Mouse (Mus musculus) mesoderm, embryonic 11.5 days (tissue): ENCODE data around the gene Magoh.

Source experiments
- DNase-seq: peaks from one replicate; pipeline ENCODE4 v3.0.0-alpha.2; 2012; ENCODE audit warnings: low read depth, low spot score

The Magoh gene

DNA sequence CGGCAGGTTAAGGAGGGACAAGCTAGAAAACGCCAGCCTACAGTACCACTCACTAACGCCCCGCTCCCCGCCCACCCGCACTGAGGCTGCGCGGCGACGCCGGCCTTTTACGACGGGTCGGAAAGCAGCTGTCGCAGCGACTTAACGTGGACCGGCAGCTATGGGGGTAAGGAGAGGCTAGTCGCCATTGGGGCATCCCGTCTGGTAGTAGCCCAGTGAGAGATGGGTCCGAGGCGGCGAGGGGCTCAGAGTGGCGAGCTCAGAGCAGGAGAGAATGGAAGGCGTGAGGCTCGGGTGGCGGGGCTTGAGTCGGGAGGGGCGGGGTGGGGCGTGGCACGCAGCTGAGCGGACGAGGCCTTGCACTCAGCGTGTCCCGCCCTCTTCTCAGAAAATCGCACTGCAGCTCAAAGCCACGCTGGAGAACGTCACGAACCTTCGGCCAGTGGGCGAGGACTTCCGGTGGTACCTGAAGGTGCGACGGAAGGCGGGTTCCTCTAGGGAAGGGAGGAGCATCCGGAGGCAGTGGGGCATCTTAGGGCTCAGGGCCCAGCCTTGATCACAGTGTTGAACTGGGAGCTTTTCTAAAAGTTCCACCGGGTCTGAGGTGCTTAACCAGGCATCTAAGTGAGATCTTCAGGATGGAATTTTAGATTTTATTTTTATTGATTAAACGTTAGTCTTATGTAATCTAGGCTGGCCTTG, 10.3 kb downstream of the Magoh start, which contains the start of gene 0610037L13Rik:
TSS of gene 0610037L13Rik (plus strand) at position 83 of the 702 bp plus-strand sequence.
- DNase-seq = peak; percentile 96

DNA sequence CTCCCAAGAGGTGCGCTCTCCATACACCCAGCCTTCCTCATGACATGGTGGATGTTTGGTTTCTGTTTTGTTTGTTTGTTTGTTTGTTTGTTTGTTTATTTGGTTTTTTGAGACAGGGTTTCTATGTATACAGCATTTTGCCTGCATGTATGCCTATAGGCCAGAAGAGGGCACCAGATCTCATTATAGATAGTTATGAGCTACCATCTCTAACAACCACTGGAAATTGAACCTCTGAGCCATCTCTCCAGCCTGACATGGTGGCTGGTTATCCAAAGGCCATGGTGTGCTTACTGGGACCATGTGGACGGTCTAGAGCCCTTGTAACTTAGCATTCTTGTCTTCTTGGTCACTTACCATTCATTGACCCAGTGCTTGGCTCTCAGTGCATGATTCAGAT, 13.1 kb downstream of the Magoh start:
- no peak for DNase-seq

DNA sequence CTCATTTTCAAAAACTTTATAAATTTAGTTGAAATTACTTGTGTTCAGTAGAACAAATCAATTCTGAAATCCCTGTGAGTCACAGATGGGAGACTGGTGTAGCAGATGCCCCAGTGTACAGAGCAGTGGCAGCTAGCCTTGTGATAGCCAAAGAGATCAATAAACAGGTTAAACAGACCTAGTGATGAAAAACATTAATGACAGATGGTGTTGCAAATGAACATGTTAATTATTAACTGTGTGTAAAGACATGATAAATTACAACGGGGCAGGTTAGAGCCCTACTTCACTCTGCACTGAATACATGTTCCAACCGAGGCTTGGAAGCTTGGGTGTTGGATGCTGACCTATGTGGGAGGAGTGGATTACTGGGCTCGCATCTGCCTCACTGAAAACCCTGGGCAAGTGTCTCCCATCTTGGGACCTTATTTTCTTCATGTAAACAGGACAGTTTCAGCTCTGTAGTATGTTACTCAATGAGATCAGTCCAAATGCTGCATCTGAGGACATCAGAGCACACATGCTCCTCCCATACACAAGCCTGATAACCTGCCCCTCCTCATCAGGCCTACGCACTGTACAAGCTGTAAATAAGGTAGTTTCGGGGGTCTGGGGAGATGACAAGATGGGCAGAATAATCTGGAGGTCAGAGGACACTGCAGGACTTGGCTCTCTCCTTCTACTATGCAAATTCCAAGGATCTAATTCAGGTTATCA, 19.8 kb downstream of the Magoh start:
- DNase-seq = no peak

DNA sequence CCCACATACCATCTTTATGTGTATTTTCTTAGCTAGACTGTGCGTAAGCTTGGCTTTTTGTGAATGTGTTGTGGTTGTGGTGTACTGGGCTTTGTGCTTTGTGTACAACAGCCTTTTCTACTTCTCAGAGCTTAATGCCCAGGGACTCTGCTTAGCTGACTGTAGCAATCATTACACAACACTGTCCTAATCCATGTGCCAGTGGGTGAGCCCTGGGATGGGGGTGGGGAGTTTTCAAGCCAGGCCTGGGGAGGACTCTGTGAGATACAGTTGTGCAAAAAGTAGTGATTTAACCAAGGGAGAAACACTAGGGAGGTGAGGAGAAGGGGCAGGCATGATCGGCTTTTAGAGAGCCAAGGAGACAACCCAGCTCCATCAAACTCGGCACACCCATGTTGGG, 20.7 kb downstream of the Magoh start:
- no peak for DNase-seq

DNA sequence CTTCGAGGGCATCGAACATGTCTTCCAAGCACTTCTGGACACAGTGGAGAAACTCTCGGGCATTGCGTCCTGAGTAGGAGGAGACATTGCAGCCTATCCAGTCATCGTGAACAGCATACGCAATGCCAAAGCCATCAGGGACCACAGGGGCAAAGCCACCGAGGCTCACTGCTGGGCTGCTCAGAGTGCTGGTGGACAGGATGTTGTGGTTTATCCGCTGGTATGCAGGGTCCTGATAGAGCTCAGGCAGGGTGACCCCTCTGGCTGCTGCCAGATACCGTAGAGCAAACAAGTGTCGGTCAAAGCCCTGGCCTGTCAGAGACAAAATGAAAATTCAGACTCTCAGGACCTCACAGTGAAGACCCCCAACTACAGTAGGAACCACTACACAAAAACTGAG, 24.7 kb downstream of the Magoh start:
- DNase-seq = no peak

DNA sequence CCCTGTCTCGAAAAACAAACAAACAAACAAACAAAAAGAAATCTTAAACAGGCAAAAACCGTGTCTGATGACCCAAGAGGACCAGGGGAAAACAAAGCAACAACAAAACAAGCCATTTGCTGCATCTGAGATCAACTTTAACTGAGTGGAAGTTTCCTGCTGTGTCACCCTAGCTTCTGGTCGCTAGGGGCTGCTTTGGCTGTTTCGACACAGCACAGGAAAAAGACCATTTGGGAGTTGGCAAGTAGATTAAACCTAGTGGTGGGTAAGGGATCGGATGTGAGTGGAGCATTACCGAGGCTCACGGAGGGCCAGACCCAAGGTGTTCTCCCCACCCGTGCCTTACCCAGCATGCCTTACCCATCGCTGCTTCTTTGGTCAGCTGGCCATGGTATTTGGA, 27.0 kb downstream of the Magoh start:
- no peak for DNase-seq

DNA sequence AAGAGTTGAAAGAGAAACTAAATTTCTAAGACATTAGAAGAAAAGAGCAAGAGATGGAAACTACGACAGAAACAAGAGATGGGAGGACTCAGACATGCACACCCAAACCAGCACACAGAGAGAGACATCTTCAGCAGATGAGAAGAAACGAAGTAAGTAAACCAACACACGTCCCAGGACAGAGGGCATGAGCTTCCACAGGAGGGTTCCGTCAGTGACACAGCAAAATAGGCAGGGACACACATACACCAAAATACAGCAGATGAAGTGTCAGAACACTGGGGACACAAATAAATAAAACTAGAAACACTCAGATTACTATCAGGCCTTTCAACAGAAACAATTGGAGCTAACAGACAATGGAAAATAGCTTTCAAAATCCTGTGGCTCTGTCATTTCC, 30.5 kb downstream of the Magoh start:
- DNase-seq = no peak

DNA sequence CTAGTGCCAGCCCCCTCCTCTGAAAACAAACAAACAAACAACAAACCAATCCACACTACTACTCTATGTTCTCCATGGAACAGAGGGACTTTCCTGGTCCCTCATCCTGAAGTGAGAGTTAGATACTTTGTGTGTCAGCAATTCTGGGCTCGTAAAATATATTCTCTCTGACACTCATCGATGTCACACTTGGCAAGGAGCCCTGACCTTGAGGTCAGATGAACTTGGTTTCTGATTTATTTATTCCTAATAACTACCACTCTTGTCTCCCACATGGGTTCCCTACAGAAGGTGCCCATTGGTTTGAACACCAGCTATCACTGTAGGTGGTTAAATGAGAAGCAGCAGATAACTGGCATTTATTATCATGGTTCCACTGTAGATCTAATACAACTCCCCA, 40.8 kb downstream of the Magoh start:
- no peak for DNase-seq

DNA sequence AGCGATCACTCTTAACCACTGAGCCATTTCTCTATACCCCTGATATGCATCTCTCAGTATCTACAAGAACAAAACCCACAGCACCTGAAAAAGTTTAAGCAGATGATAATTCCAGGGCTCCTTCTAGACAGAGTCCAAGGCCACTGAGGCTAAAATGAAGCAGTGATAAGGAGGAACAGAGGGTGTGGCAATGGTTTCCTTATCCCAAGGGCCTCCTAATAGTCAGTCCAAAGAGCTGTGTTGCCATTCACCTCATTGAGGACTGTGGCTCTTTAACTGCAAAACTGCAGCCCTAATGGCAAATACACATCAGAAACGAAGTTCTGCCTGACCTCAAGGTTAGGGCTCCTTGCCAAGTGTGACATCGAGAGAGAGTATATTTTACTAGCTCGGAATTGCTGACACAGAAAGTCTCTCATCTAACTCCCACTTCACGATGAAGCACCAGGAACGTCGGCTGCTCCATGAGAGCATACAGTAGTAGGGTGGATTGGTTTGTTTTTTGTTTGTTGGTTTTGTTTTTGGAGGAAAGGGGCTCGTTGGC, 41.7 kb downstream of the Magoh start:
- no peak for DNase-seq

DNA sequence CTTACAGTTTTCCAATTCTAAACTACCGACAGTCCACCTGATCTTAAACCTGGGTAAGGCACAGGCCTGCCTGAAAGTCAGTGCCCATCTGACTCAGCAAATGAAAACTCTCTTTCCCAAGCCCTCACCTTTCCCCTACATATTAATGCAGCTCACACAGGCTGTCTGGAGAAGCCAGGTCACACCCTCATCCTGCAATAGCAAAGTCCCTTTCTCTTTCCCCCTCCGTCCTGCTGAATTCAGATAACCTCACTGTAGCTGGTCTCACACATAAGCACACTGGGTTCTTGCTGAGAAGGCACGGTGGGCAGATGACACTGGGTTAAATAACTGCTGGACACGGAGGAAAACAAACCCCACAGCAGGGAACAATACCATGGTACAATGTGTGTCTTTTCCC, 42.4 kb downstream of the Magoh start:
- no peak for DNase-seq

DNA sequence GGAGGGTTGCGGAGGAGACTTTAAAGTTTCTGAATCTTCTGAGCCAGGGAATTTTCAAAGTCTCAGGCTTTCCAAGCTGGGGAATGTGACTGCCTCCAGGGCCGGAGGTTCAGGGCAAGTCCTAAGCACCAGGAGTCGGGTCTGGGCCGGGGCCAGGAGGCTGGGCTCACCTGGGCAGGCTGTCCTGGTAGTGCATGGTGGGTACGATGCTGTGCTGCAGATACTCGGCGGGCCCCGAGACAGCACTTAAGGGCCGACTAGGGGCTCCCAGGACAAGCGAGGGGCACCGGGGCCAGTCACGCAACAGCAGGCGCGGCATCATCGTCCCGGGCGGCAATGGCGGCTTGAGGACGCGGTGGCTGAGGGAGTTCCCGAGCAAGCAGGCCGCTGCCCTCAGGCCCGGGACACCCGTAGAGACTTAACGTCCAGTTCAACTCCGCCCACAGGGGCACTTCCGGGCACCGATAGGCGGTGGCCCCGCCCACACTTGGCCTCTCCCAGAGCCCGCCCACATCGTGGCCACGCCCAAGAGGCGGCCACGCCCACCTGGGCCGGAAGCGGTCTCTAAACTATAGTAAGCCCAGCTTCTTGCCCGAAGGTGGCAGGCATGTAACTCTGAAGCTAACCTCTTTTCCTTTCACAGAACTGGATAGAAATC, 43.7 kb downstream of the Magoh start, which contains the start of gene Cpt2:
TSS of gene Cpt2 (minus strand) at position 466 of the 658 bp plus-strand sequence.
- peak; percentile 95 for DNase-seq

DNA sequence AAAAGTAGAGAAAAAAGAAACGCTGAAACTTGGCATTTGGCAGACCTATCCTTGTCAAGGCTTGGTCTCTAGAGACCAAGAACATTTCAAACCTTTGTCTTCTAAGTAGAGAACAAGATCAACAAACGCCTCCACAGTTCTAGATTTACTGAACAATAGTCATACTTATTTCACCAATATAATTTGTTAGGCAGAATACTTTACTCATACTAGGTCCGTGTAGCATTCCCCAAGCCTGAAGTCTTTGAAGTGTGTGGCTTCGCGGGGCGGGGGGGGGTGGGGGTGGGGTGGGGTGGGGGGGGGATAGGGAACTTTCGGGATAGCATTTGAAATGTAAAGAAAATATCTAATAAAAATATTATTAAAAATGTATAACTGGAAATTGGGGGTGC, 44.2 kb downstream of the Magoh start:
- no peak for DNase-seq

DNA sequence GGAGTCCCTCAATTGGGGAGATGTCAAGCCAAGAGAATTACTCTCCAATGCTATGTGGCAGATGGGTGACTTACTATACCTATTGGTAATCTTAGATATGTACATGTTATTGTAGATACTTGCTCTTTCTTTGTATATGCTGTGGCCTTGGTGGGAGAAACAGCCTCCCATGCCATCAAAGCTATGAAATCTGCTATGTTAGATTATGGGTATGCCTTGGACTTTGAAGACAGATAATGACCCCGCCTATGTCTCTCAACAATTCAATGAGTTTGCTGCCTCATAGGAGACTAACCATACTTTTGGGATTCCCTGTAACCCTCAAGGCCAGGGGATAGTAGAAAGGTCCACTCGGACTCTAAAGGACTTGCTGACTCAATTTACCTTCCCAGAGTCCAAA, 48.7 kb downstream of the Magoh start:
- no peak for DNase-seq

DNA sequence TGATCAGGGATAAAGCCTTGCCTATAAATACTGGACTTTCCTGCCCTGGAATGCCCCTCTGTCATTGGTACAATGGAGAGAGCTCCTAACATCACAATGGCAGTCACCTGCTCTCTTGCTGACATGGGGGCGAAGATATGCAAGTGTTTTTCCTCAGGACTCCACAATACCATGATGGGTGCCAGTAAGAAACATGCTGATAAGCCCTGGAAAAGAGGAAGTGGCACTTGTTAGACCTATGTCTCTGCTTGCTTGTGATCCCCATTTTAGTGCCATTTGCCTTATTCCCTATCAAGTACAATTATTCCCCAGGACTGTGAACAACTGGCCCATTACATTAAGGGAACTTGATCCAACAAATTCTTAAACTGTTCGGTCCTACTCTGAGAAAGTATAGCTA, 49.2 kb downstream of the Magoh start:
- no peak for DNase-seq

DNA sequence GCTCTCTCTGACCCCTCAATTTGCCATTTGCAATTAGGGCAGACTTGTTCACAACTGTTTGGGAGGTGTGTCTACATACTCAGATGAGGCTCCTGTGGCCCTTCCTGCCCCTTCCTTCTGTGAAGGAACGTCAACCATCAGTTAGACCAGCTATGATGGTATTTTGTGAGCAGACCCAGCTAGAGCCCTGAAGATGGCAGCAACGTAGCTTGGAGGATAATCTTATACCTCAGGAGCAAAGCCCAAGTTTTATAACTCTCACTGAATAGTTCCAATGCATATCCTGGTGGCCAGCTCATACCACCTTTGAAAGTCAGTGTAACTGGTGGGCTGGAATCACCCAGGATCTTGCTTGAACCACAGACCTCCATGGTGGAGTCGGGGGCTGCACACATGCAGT, 51.9 kb downstream of the Magoh start:
- no peak for DNase-seq

DNA sequence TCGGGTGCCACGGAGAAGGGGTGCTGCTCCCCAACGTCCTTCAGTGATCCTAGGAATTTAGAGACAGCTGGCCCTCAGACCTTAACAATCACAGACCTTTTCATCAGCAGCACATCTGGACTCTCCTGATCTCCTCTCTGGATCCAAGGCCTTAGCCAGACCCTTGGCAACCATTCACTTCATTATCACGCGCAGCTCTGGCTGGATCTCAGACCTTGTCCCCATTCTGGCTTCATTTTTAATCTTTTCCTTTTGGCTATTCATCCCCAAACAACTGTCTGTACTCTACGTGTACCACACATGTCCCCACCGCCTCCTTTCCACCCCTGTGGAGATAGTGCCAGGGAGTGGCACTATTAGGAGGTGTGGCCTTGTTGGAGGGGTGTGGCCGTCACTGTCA, 53.7 kb downstream of the Magoh start:
- DNase-seq = no peak

DNA sequence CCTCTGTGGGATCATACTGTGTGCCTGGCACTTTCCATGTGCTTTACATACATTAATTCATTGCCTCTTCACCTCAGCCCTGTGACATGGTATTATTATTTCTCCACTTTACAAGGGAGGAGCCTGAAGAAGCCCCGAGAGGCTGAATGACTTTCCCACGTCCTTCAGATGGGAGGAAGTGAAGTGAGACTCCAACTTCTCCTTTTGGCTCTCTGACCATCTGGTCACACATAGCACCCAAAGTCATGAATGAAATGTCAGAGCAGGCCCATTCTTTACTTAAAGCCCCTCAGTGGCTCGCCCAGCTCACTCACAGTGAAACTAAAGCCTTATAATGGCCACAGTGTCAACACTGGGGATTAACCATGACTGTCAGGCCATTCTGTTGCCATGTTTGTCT, 55.7 kb downstream of the Magoh start:
- no peak for DNase-seq
